Mouse (Mus musculus): ENCODE results near the gene Fam53b. TPM values are rescaled to one million over a fixed set of nuclear protein-coding genes. Genes with fewer than 3 reads are reported as not detected.

Gene Fam53b
- total RNA-seq, 2 experiments from 2014 or later: 17.1 to 17.2 TPM

- no peak for DNase-seq (ENCODE audit: low spot score in 2 of 2)
These were observed 23.1 kb downstream of the Fam53b start for GRCm38 (mm10) chr7:132790447-132791219.

- DNase-seq (ENCODE audit: low spot score in 2 of 2): no peak
These were observed 24.9 kb downstream of the Fam53b start for GRCm38 (mm10) chr7:132788826-132789225.

- no peak for DNase-seq (ENCODE audit: low spot score in 2 of 2)
These were observed 26.0 kb downstream of the Fam53b start for GRCm38 (mm10) chr7:132787496-132788190.

- no peak for DNase-seq (ENCODE audit: low spot score in 2 of 2)
These were observed 26.7 kb downstream of the Fam53b start for GRCm38 (mm10) chr7:132787022-132787421.

- DNase-seq (ENCODE audit: low spot score in 2 of 2): no peak
These were observed 27.2 kb downstream of the Fam53b start for GRCm38 (mm10) chr7:132786522-132786921.

GRCm38 (mm10) chr7:132786011-132786410 is 27.7 kb downstream of the Fam53b start:
- DNase-seq (ENCODE audit: low spot score in 2 of 2): no peak

- DNase-seq (ENCODE audit: low spot score in 2 of 2): no peak
These were observed 29.6 kb downstream of the Fam53b start for GRCm38 (mm10) chr7:132784101-132784500.

GRCm38 (mm10) chr7:132781850-132782249 is 31.8 kb downstream of the Fam53b start:
- DNase-seq (ENCODE audit: low spot score in 2 of 2): no peak

- no peak for DNase-seq (ENCODE audit: low spot score in 2 of 2)
These were observed 32.4 kb downstream of the Fam53b start for GRCm38 (mm10) chr7:132781130-132781814.

GRCm38 (mm10) chr7:132780611-132781010 is 33.1 kb downstream of the Fam53b start:
- no peak for DNase-seq (ENCODE audit: low spot score in 2 of 2)

GRCm38 (mm10) chr7:132778630-132779029 is 35.1 kb downstream of the Fam53b start:
- no peak for DNase-seq (ENCODE audit: low spot score in 2 of 2)

GRCm38 (mm10) chr7:132777728-132778453 is 35.8 kb downstream of the Fam53b start:
- DNase-seq (ENCODE audit: low spot score in 2 of 2): no peak

- no peak for DNase-seq (ENCODE audit: low spot score in 2 of 2)
These were observed 36.6 kb downstream of the Fam53b start for GRCm38 (mm10) chr7:132777117-132777516.

GRCm38 (mm10) chr7:132776338-132777111 is 37.2 kb downstream of the Fam53b start:
- DNase-seq (ENCODE audit: low spot score in 2 of 2): no peak

- no peak for DNase-seq (ENCODE audit: low spot score in 2 of 2)
These were observed 37.8 kb downstream of the Fam53b start for GRCm38 (mm10) chr7:132775922-132776321.

GRCm38 (mm10) chr7:132775333-132775732 is 38.4 kb downstream of the Fam53b start:
- no peak for DNase-seq (ENCODE audit: low spot score in 2 of 2)

- DNase-seq (ENCODE audit: low spot score in 2 of 2): no peak
These were observed 40.5 kb downstream of the Fam53b start for GRCm38 (mm10) chr7:132773011-132773705.

- DNase-seq (ENCODE audit: low spot score in 2 of 2): no peak
These were observed 41.2 kb downstream of the Fam53b start for GRCm38 (mm10) chr7:132772440-132772839.

- DNase-seq (ENCODE audit: low spot score in 2 of 2): no peak
These were observed 45.0 kb downstream of the Fam53b start for GRCm38 (mm10) chr7:132768498-132769344.

Measured in layer of hippocampus, postnatal 10 days (tissue).